Mouse (Mus musculus): ENCODE measurements around the gene Man1b1.

- no peak for TF ChIP-seq CTCF (IDR thresholded peaks at IDR 0.05; ENCODE audit: extremely low read depth, insufficient read depth, insufficient read length, insufficient replicate concordance)
- no peak for TF ChIP-seq POLR2A (IDR thresholded peaks at IDR 0.05; ENCODE audit: low read depth, low read length)
Measured at GRCm38 (mm10) chr2:25291184-25292053, 40.7 kb upstream of the Man1b1 start.

Measured in spleen, adult 2 months (tissue).